Mouse (Mus musculus) myocyte (in vitro differentiated cells): ENCODE data around the gene Zmynd10. TPM values are rescaled to one million over a fixed set of nuclear protein-coding genes. Genes with fewer than 3 reads are reported as not detected.

Experiments
- H3K27me3 ChIP-seq: one replicate; pipeline ENCODE4 v1.6.1; 2011; ENCODE audit not compliant: control insufficient read depth, insufficient read depth, insufficient read length
- H3K36me3 ChIP-seq: one replicate; pipeline ENCODE4 v1.6.1; 2011; ENCODE audit not compliant: control insufficient read depth, insufficient read depth
- H3K4me2 ChIP-seq: one replicate; pipeline ENCODE4 v1.6.1; 2011; ENCODE audit warnings: low read depth, control low read depth
- H3K4me3 ChIP-seq: one replicate; pipeline ENCODE4 v1.5.1; 2011; ENCODE audit warnings: mild to moderate bottlenecking, control low read depth, moderate library complexity
- H3K79me2 ChIP-seq: one replicate; pipeline ENCODE4 v1.6.1; 2011; ENCODE audit not compliant: control insufficient read depth, insufficient read depth
- H3ac ChIP-seq: one replicate; pipeline ENCODE4 v1.6.1; 2011; ENCODE audit not compliant: control insufficient read depth, insufficient read length
- CEBPB ChIP-seq: IDR thresholded peaks from 2 replicates; pipeline ENCODE4 v1.6.1; 2011; ENCODE audit warnings: mild to moderate bottlenecking, moderate library complexity; ENCODE audit not compliant: poor library complexity, insufficient read depth, severe bottlenecking
- E2F4 ChIP-seq: IDR thresholded peaks from one replicate; pipeline ENCODE4 v1.6.1; 2011; ENCODE audit warnings: mild to moderate bottlenecking, control low read depth, moderate library complexity; ENCODE audit not compliant: insufficient read depth
- MAX ChIP-seq: IDR thresholded peaks from one replicate; pipeline ENCODE4 v1.6.1; 2011; ENCODE audit warnings: low read depth, mild to moderate bottlenecking, control low read depth
- MYOD1 ChIP-seq, 3 experiments: IDR thresholded peaks; one replicate each; pipeline ENCODE4 v1.6.1; 2011; ENCODE audit warnings: control low read depth in 2 of 3, low read depth in 2 of 3, mild to moderate bottlenecking in 2 of 3, moderate library complexity in 1 of 3; ENCODE audit not compliant: insufficient read length in 2 of 3, control insufficient read depth in 1 of 3
- MYOG ChIP-seq, 3 experiments: IDR thresholded peaks; one replicate each; pipeline ENCODE4 v1.6.1; 2011; ENCODE audit warnings: control low read depth in 2 of 3, low read depth in 2 of 3, mild to moderate bottlenecking in 2 of 3; ENCODE audit not compliant: insufficient read length in 2 of 3, control insufficient read depth in 1 of 3, insufficient read depth in 1 of 3
- POLR2A ChIP-seq: IDR thresholded peaks from one replicate; pipeline ENCODE4 v1.6.1; 2011; ENCODE audit warnings: low read depth, mild to moderate bottlenecking, control low read depth, moderate library complexity; ENCODE audit not compliant: insufficient read length
- POLR2AphosphoS2 ChIP-seq: IDR thresholded peaks from one replicate; pipeline ENCODE4 v1.6.1; 2011; ENCODE audit warnings: low read depth, control low read depth; ENCODE audit not compliant: insufficient read length
- REST ChIP-seq: IDR thresholded peaks from one replicate; pipeline ENCODE4 v1.6.1; 2011; ENCODE audit warnings: mild to moderate bottlenecking, control low read depth, moderate library complexity; ENCODE audit not compliant: insufficient read depth, insufficient read length
- SRF ChIP-seq: IDR thresholded peaks from one replicate; pipeline ENCODE4 v1.6.1; 2011; ENCODE audit warnings: low read depth; ENCODE audit not compliant: control insufficient read depth, insufficient read length
- TCF12 ChIP-seq: IDR thresholded peaks from one replicate; pipeline ENCODE4 v1.6.1; 2011; ENCODE audit warnings: mild to moderate bottlenecking, control low read depth; ENCODE audit not compliant: poor library complexity, insufficient read depth, severe bottlenecking
- TCF3 ChIP-seq: IDR thresholded peaks from one replicate; pipeline ENCODE4 v1.6.1; 2011; ENCODE audit warnings: low read depth, control low read depth; ENCODE audit not compliant: insufficient read length
- USF1 ChIP-seq: IDR thresholded peaks from one replicate; pipeline ENCODE4 v1.6.1; 2011; ENCODE audit warnings: low read depth, mild to moderate bottlenecking, control low read depth, moderate library complexity
- polyA plus RNA-seq: library from polyadenylated mRNA; unstranded; fragments of >200 nt; fragmentation: generic; extraction: Trizol; gene quantifications from one replicate; pipeline ENCODE4 v1.2.1, GENCODE M21; 2012; ENCODE audit warnings: missing spikeins

Gene Zmynd10
- polyA plus RNA-seq, 1 experiment = 0.52 TPM

GRCm38 (mm10) chr9:107534408-107535202 lies 12.5 kb upstream of the Zmynd10 start:
- TF ChIP-seq USF1 (no peak), TCF12 (no peak), SRF (no peak), CEBPB (no peak), E2F4 (no peak), MYOG (IDR thresholded peaks at IDR 0.05; ENCODE audit: control insufficient read depth in 1 of 3, insufficient read depth in 1 of 3, insufficient read length in 2 of 3, low read depth in 2 of 3) (no peak), TCF3 (no peak)
- Histone ChIP-seq H3K79me2 (peaks cover 34% of the 10 kb centered on the region), H3ac (peak overlapping the region; percentile 73), H3K4me2 (peak overlapping the region; percentile 86), H3K4me3 (peak overlapping the region; percentile 92), H3K27me3 (no peaks in the 10 kb centered on the region), H3K36me3 (peaks cover 10% of the 10 kb centered on the region)

- Histone ChIP-seq H3K4me3 (no peak overlapping the region), H3K4me2 (no peak overlapping the region), H3K36me3 (peaks cover 10% of the 10 kb centered on the region), H3K27me3 (no peaks in the 10 kb centered on the region), H3K79me2 (peaks cover 34% of the 10 kb centered on the region), H3ac (no peak overlapping the region)
- TF ChIP-seq MYOG (IDR thresholded peaks at IDR 0.05; ENCODE audit: control insufficient read depth in 1 of 3, insufficient read depth in 1 of 3, insufficient read length in 2 of 3, low read depth in 2 of 3) (no peak), POLR2AphosphoS2 (no peak), CEBPB (no peak), E2F4 (no peak), USF1 (no peak)
Observed at GRCm38 (mm10) chr9:107538231-107538630, 8.9 kb upstream of the Zmynd10 start.

- Histone ChIP-seq H3ac (no peak overlapping the region), H3K4me2 (no peak overlapping the region), H3K79me2 (peaks cover 34% of the 10 kb centered on the region), H3K36me3 (peaks cover 10% of the 10 kb centered on the region), H3K27me3 (no peaks in the 10 kb centered on the region), H3K4me3 (no peak overlapping the region)
- TF ChIP-seq POLR2A (no peak), CEBPB (no peak), USF1 (no peak)
Observed at GRCm38 (mm10) chr9:107538711-107539110, 8.4 kb upstream of the Zmynd10 start.

GRCm38 (mm10) chr9:107539940-107540339 lies 7.2 kb upstream of the Zmynd10 start:
- Histone ChIP-seq H3K4me3 (no peak overlapping the region), H3K36me3 (peaks cover 10% of the 10 kb centered on the region), H3K4me2 (no peak overlapping the region), H3K27me3 (no peaks in the 10 kb centered on the region), H3K79me2 (peaks cover 26% of the 10 kb centered on the region), H3ac (no peak overlapping the region)
- TF ChIP-seq MAX (no peak), POLR2A (peak; percentile 24), USF1 (no peak), POLR2AphosphoS2 (peak; percentile 70)

- TF ChIP-seq REST (no peak), SRF (no peak), MYOG (IDR thresholded peaks at IDR 0.05; ENCODE audit: control insufficient read depth in 1 of 3, insufficient read depth in 1 of 3, insufficient read length in 2 of 3, low read depth in 2 of 3) (no peak), TCF3 (no peak), POLR2A (no peak), MYOD1 (IDR thresholded peaks at IDR 0.05; ENCODE audit: control insufficient read depth in 1 of 3, insufficient read length in 2 of 3, low read depth in 2 of 3) (no peak), USF1 (no peak), CEBPB (no peak), TCF12 (no peak), POLR2AphosphoS2 (no peak), MAX (no peak), E2F4 (no peak)
- Histone ChIP-seq H3K79me2 (peaks cover 21% of the 10 kb centered on the region), H3K4me3 (no peak overlapping the region), H3ac (no peak overlapping the region), H3K36me3 (peaks cover 10% of the 10 kb centered on the region), H3K4me2 (no peak overlapping the region), H3K27me3 (no peaks in the 10 kb centered on the region)
Observed at GRCm38 (mm10) chr9:107540420-107540819, 6.7 kb upstream of the Zmynd10 start.
